ENCODE assay signal across 8 mouse cellular contexts in the genomic region with DNA sequence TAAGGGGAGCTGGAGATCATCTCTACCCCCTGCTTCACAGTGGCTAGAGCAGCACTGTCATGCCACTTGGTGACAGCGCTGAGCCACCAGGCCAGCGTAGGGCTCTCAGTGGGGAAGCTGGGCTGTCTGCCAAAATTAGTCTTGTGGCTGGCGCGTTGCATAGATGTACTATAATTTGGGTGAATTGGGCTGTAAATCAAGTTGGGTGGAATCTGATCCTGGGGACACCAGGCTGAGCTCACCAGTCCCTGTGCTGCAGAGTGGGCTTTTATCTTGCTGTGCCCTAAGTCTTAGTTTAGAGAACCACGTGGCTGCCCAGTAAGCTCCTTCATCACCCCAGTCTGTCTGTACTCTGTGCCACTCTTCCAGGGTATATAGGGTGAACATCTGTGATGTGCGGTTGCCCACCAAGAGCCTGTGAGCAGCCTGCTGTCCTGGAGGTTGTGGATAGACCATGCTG. TPM values are rescaled to one million over a fixed set of nuclear protein-coding genes. Genes with fewer than 3 reads are reported as not detected.
A peak's percentile ranks its signal among the peaks of the same experiment; 100 is the strongest.
DNase-seq lines count a peak whose midpoint lies in the region.

No protein-coding gene starts in this region.

- DNase-seq in heart, adult 18-20 months = peak; percentile 66 to 72
- no peak for DNase-seq in heart, postnatal 25 days (ENCODE audit: low spot score)
- peak; percentile 87 for DNase-seq in cerebellum, adult 11-12 months
- peak; percentile 56 for DNase-seq in gastrocnemius, postnatal 25 days
- peak; percentile 44 for DNase-seq in kidney, adult 9 months
- DNase-seq in left cerebral cortex, postnatal 4 days = peak; percentile 83
- peak; percentile 49 for DNase-seq in right cerebral cortex, postnatal 4 days
- no peak for DNase-seq in embryo, embryonic 11 days

- intact Hi-C loops in heart, postnatal 25 days (cut with DNase I) = loop anchor here (2.0 kb wide), 1 partner anchor 63 kb away; the partner anchor contains the start of gene Nrtn
- intact Hi-C loops in left cerebral cortex, postnatal 4 days (cut with DNase I) = no loop called here

RNA-seq across cellular contexts. Expression of gene Ranbp3, which starts 20.8 kb away (rescaled TPM):
- 10 to 100 TPM; 33.8 to 35.7 TPM for total RNA-seq in heart, adult 18-20 months (2021)
- total RNA-seq in heart, postnatal 25 days (2021) = 10 to 100 TPM; 35.7 to 37.5 TPM
- total RNA-seq in gastrocnemius, postnatal 25 days (2021) = 10 to 100 TPM; 32.8 to 34.2 TPM
- total RNA-seq in left cerebral cortex, postnatal 4 days (2021) = 100 to 1,000 TPM; 102 to 112 TPM

RNA-seq across cellular contexts. Expression of gene Ndufa11, which starts 23.7 kb away (rescaled TPM):
- total RNA-seq in heart, adult 18-20 months (2021) = 100 to 1,000 TPM; 844 to 954 TPM
- total RNA-seq in heart, postnatal 25 days (2021) = 100 to 1,000 TPM; 913 to 934 TPM
- total RNA-seq in gastrocnemius, postnatal 25 days (2021) = 100 to 1,000 TPM; 459 to 461 TPM
- total RNA-seq in left cerebral cortex, postnatal 4 days (2021) = 100 to 1,000 TPM; 187 to 194 TPM

RNA-seq across cellular contexts. Expression of gene Vmac, which starts 23.9 kb away (rescaled TPM):
- 1 to 10 TPM; 3.3 to 4.5 TPM for total RNA-seq in heart, adult 18-20 months (2021)
- 1 to 10 TPM; 5.0 to 5.2 TPM for total RNA-seq in heart, postnatal 25 days (2021)
- total RNA-seq in gastrocnemius, postnatal 25 days (2021) = 1 to 10 TPM; 3.3 to 3.5 TPM
- total RNA-seq in left cerebral cortex, postnatal 4 days (2021) = 10 to 100 TPM; 10.8 to 12.6 TPM

Comparison
In these comparisons a context has a peak if more than half of its experiments do, and no peak if none do; other contexts are left out.
1. DNase-seq: peak in heart, adult 18-20 months (2 of 2), cerebellum, adult 11-12 months (single experiment), gastrocnemius, postnatal 25 days (single experiment), kidney, adult 9 months (single experiment), left cerebral cortex, postnatal 4 days (single experiment) and right cerebral cortex, postnatal 4 days (single experiment); none in heart, postnatal 25 days (single experiment) and embryo, embryonic 11 days (single experiment).